Mouse (Mus musculus): ENCODE results near the gene Qrfp. TPM values are rescaled to one million over a fixed set of nuclear protein-coding genes. Genes with fewer than 3 reads are reported as not detected.

Gene Qrfp
- 0.05 and 0.07 TPM in 2 replicates for polyA plus RNA-seq (2015; fragmentation: Nextera tagmentation; extraction: Ambion mirVana)

DNA sequence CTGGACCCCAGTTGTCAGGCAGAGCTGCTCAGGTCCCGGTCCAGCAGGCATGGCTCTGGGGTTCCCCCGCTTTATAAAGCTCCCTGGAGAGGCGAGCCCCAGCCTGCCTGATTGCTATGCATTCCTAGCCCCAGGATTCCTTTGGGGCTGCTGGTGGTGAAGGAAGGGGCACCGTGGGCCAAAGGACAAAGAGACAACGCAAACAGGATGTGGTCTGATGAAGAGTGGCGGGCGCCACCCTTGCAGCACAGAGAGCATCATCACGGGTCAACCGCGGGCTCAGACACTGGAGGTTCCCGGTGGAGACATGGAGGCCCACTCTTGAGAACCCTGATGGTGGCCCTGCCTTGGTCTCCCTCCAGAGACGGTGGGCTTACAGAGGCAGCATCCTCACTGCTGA, at the start of gene Qrfp:
Gene Qrfp (minus strand): TSS at position 137 of the 400 bp plus-strand sequence.
- no peaks in the 10 kb centered on the region for H3K9me3 ChIP-seq (replicated peaks; ENCODE audit: control insufficient read depth, low read length)
- peaks cover 4% of the 10 kb centered on the region; the same call in 1 of the 2 replicates for H3K4me1 ChIP-seq (ENCODE audit: control insufficient read depth, low read depth, low read length)
- H3K36me3 ChIP-seq (ENCODE audit: control insufficient read depth, insufficient read depth): no peaks in the 10 kb centered on the region
- H3K9ac ChIP-seq (ENCODE audit: low read depth, low read length): no peak within 1 kb of the TSS
- whole genome bisulfite sequencing (ENCODE audit: insufficient replicate concordance): 18% methylated on average over 12 of the region's 12 CpGs
- no peak for ATAC-seq (ENCODE audit: low read depth)
- no peak within 1 kb of the TSS for H3K4me2 ChIP-seq (ENCODE audit: low read depth, low read length)
- H3K27me3 ChIP-seq (ENCODE audit: control insufficient read depth, insufficient read depth, low read depth, low read length): peaks cover 8% of the 10 kb centered on the region
- no peak within 1 kb of the TSS for H3K4me3 ChIP-seq (ENCODE audit: low read depth, low read length)
- H3K27ac ChIP-seq (ENCODE audit: low read length): no peak within 1 kb of the TSS

DNA sequence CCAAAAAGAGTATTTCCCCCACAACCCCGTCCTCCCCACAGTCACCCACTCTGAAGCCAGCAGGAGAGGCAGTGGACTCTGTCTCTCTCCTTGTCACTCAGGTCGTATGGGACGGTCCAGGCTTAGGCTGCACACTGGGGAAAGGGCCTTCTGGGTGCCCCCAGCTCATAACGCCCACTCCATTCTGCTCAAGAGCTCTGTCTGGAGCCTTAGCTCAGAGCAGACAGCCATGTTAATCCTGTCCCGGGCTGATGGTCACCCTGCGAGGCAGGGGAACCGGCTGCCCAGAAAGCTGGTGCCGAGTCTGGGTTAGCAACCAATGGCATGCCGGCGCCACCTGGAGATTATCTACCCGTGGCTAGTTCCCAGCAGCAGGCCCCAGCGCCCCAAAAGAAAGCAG, 48.1 kb upstream of the Qrfp start:
- Histone ChIP-seq H3K27ac (ENCODE audit: low read length) (no peak overlapping the region), H3K9ac (ENCODE audit: low read depth, low read length) (no peak overlapping the region), H3K36me3 (ENCODE audit: control insufficient read depth, insufficient read depth) (no peaks in the 10 kb centered on the region), H3K4me2 (ENCODE audit: low read depth, low read length) (no peak overlapping the region), H3K27me3 (ENCODE audit: control insufficient read depth, insufficient read depth, low read depth, low read length) (no peaks in the 10 kb centered on the region), H3K4me3 (ENCODE audit: low read depth, low read length) (no peak overlapping the region), H3K4me1 (ENCODE audit: control insufficient read depth, low read depth, low read length) (peaks cover 7% of the 10 kb centered on the region), H3K9me3 (replicated peaks; ENCODE audit: control insufficient read depth, low read length) (no peaks in the 10 kb centered on the region)
- 38% methylated on average over 12 of the region's 12 CpGs for WGBS (ENCODE audit: insufficient replicate concordance)
- no peak for ATAC-seq (ENCODE audit: low read depth)

DNA sequence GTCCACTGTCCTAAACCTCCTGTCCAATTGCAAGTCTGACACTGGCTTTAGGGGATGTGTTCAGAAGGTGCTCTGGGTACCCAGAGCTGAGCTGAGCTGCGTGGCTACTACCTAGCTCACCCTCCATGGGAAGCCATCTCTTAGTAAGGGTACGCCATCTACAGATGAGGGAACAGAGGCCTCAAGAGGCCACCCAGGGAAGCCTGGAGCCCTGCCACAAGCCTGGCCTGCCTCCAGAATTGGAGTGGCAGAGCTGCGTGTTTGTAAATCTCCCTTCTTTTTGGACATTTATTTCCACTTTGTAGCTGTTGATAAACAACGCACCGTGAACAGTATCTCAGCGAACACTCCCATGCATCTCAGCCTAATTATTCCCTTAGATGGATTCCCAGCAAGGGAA, 46.8 kb upstream of the Qrfp start:
- H3K4me2 ChIP-seq (ENCODE audit: low read depth, low read length): no peak overlapping the region
- H3K9me3 ChIP-seq (replicated peaks; ENCODE audit: control insufficient read depth, low read length): no peaks in the 10 kb centered on the region
- no peak overlapping the region for H3K4me3 ChIP-seq (ENCODE audit: low read depth, low read length)
- H3K27ac ChIP-seq (ENCODE audit: low read length): no peak overlapping the region
- WGBS (ENCODE audit: insufficient replicate concordance): 65% methylated on average over 6 of the region's 6 CpGs
- H3K36me3 ChIP-seq (ENCODE audit: control insufficient read depth, insufficient read depth): no peaks in the 10 kb centered on the region
- peaks cover 7% of the 10 kb centered on the region for H3K4me1 ChIP-seq (ENCODE audit: control insufficient read depth, low read depth, low read length)
- ATAC-seq (ENCODE audit: low read depth): no peak
- no peaks in the 10 kb centered on the region for H3K27me3 ChIP-seq (ENCODE audit: control insufficient read depth, insufficient read depth, low read depth, low read length)
- H3K9ac ChIP-seq (ENCODE audit: low read depth, low read length): no peak overlapping the region

DNA sequence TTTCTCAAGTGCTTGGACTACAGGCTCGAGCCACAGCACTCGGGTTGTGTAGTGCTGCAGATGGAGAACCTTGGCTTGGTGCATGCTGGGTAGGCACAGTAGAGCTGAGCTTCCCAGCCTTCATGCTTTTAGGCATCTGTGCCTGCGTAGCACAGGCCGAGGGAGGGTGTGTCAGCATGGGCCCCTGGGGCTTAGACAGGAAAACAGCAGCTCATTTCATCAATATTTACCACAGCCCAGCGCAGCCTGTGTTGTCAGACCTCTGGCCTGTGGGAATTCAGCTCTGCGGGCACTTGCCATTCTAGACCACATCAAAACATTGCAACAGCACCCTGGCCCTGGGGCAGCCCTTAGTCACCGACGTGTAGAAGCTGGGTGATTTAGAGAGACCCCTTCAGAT, 45.6 kb upstream of the Qrfp start:
- ATAC-seq (ENCODE audit: low read depth): peak; percentile 66
- no peak overlapping the region for H3K4me2 ChIP-seq (ENCODE audit: low read depth, low read length)
- H3K4me1 ChIP-seq (ENCODE audit: control insufficient read depth, low read depth, low read length): peaks cover 14% of the 10 kb centered on the region
- H3K4me3 ChIP-seq (ENCODE audit: low read depth, low read length): no peak overlapping the region
- peak overlapping the region; percentile 33; the same call in 1 of the 2 replicates for H3K27ac ChIP-seq (ENCODE audit: low read length)
- no peaks in the 10 kb centered on the region for H3K36me3 ChIP-seq (ENCODE audit: control insufficient read depth, insufficient read depth)
- no peak overlapping the region for H3K9ac ChIP-seq (ENCODE audit: low read depth, low read length)
- H3K9me3 ChIP-seq (replicated peaks; ENCODE audit: control insufficient read depth, low read length): no peaks in the 10 kb centered on the region
- 42% methylated on average over 8 of the region's 8 CpGs for WGBS (ENCODE audit: insufficient replicate concordance)
- no peaks in the 10 kb centered on the region for H3K27me3 ChIP-seq (ENCODE audit: control insufficient read depth, insufficient read depth, low read depth, low read length)

DNA sequence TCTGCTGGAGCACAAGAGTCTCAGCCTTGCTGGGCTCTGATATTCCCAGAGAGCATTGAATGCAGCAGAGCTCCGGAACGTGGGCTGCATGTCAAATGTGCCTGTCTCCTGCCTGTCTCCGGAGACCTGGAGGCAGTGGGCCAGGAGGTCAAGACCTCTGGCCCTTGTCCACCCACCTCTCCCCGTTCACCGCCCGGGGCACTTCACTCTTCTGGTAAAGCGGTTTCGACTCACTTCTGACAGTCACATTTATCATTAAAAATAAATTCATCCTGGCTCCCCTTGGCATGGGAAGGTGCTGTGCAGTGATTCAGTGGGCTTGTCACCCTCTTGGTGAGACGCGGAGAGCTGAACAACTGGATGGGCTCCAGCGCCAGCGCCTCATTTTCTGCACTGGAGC, 39.8 kb upstream of the Qrfp start:
- Histone ChIP-seq H3K27me3 (ENCODE audit: control insufficient read depth, insufficient read depth, low read depth, low read length) (peaks cover 23% of the 10 kb centered on the region), H3K4me1 (ENCODE audit: control insufficient read depth, low read depth, low read length) (peaks cover 18% of the 10 kb centered on the region), H3K4me2 (ENCODE audit: low read depth, low read length) (no peak overlapping the region), H3K9ac (ENCODE audit: low read depth, low read length) (no peak overlapping the region), H3K27ac (ENCODE audit: low read length) (no peak overlapping the region), H3K9me3 (replicated peaks; ENCODE audit: control insufficient read depth, low read length) (no peaks in the 10 kb centered on the region), H3K4me3 (ENCODE audit: low read depth, low read length) (no peak overlapping the region), H3K36me3 (ENCODE audit: control insufficient read depth, insufficient read depth) (no peaks in the 10 kb centered on the region)
- WGBS (ENCODE audit: insufficient replicate concordance): 65% methylated on average over 12 of the region's 12 CpGs
- peak; percentile 69 for ATAC-seq (ENCODE audit: low read depth)

DNA sequence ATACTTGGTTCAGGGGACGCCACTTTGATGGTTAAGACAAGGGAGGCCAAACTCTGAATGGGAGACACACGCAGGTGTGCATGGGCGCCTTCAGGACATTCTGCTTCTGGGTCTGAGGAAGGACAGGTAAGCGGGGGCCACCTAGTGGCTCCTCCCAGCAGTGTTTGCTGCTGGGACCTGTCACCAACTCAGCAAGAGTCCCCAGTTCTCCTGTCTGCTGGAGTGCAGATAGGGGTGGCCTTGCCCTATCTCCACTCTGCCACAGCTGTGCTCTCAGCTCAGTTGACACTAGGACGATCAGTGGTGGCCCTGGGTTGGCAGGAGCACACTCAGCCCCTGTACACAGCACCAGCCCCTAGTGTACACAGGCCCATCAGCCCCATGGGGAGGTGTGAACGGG, 37.5 kb upstream of the Qrfp start:
- Histone ChIP-seq H3K4me2 (ENCODE audit: low read depth, low read length) (no peak overlapping the region), H3K4me3 (ENCODE audit: low read depth, low read length) (no peak overlapping the region), H3K27ac (ENCODE audit: low read length) (no peak overlapping the region), H3K36me3 (ENCODE audit: control insufficient read depth, insufficient read depth) (no peaks in the 10 kb centered on the region), H3K27me3 (ENCODE audit: control insufficient read depth, insufficient read depth, low read depth, low read length) (peaks cover 44% of the 10 kb centered on the region), H3K4me1 (ENCODE audit: control insufficient read depth, low read depth, low read length) (peaks cover 15% of the 10 kb centered on the region), H3K9ac (ENCODE audit: low read depth, low read length) (no peak overlapping the region), H3K9me3 (replicated peaks; ENCODE audit: control insufficient read depth, low read length) (no peaks in the 10 kb centered on the region)
- peak; percentile 25; the same call in 1 of the 2 replicates for ATAC-seq (ENCODE audit: low read depth)
- WGBS (ENCODE audit: insufficient replicate concordance): 8% methylated on average over 6 of the region's 6 CpGs

DNA sequence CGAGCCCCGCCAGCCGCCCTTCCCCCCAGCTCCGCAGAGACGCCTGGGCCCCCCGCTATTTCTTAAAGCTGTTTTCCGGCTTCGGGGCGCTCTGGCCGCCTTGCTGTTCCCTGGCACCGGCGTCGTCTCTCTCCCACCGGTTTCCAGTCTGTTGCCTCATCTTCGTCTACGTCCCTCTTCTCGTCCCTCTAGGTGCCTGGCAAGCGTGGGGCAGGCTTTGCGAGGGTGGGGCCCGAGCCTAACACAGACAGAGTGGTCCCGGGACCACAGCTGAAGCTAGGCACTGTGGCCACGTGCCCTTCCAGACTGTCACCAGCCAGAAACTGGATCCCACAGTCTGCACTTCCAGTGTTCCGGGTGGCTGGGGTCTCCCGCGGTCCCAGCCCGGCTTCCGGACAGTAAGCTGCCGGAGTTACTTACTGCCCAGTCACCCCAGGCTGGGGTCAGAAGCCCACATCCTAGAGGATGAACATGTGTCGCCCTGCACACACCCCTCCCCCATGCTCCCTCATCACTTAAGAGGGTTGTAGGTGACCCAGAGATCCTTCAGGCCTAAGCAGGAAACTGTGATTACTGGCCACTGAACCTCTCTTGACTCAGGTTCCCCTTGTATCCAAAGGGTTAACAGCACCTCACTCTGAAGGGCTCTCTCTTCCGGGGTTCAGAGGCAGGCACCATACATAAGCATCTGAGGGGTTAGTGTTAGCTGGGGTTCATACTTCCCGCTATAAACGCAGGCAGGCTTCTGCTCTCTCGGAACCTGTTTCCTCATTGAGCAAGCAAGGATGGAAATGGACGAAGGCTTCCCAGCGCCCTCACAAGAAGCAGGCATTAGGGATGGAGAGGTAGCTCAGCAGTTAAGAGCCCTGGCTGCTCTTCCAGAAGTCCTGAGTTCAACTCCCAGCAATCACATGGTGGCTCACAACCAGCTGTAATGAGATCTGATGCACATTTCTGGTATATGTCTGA, 36.6 kb upstream of the Qrfp start:
- H3K9ac ChIP-seq (ENCODE audit: low read depth, low read length): no peak overlapping the region; the same call in 1 of the 2 replicates
- H3K4me2 ChIP-seq (ENCODE audit: low read depth, low read length): peak overlapping the region; percentile 64
- H3K4me3 ChIP-seq (ENCODE audit: low read depth, low read length): peak overlapping the region; percentile 48; the same call in 1 of the 2 replicates
- WGBS (ENCODE audit: insufficient replicate concordance): 5% methylated on average over 35 of the region's 35 CpGs
- no peaks in the 10 kb centered on the region for H3K36me3 ChIP-seq (ENCODE audit: control insufficient read depth, insufficient read depth)
- H3K4me1 ChIP-seq (ENCODE audit: control insufficient read depth, low read depth, low read length): peaks cover 15% of the 10 kb centered on the region
- peaks cover 44% of the 10 kb centered on the region for H3K27me3 ChIP-seq (ENCODE audit: control insufficient read depth, insufficient read depth, low read depth, low read length)
- no peak overlapping the region for H3K27ac ChIP-seq (ENCODE audit: low read length)
- no peaks in the 10 kb centered on the region for H3K9me3 ChIP-seq (replicated peaks; ENCODE audit: control insufficient read depth, low read length)
- no peak for ATAC-seq (ENCODE audit: low read depth)

DNA sequence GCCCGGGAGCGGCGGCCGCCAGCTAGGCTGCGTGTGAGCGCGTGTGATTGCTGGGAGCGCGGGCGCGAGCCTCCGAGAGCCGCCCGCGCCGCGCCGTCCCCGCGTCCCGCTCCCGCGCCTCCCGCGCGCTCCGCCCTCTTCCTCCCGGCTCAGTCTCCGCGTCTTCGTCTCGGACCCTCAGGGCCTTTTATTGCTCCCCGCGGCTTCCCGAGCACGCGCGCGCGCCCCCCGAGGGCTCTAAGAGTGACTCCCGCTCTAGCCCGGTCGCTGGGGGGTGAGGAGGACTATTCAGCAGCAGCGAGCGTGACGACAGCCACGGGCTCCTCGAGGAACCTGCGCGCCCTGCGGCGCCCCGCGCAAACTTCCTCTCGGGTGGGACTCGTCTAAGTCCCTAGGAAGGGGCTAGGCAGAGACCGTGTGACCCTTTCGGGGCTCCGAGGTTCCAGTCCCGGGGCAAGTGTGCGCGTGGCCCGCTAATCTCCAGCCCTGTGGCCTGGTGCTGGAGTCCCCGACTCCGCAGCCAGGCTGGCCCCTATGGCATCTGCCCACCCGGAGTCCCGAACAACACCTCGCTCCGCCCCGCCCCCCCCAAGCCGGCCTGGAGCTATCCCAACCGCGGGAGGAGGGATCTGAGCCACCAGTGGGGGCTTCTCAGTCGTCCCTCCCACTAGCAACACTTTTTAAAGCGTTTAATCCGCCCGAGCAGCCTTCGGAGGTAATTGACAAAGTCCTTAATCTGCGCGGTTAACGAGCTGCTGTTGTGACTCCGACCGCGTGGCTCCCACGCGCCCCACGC, 35.7 kb upstream of the Qrfp start, which contains the start of gene Fibcd1:
Gene Fibcd1 (minus strand): TSS at position 110 of the 796 bp plus-strand sequence.
- H3K27me3 ChIP-seq (ENCODE audit: control insufficient read depth, insufficient read depth, low read depth, low read length): peaks cover 44% of the 10 kb centered on the region
- no peak within 1 kb of the TSS; the same call in 1 of the 2 replicates for H3K9ac ChIP-seq (ENCODE audit: low read depth, low read length)
- no peak for ATAC-seq (ENCODE audit: low read depth)
- peak within 1 kb of the TSS; percentile 48 for H3K4me3 ChIP-seq (ENCODE audit: low read depth, low read length)
- no peaks in the 10 kb centered on the region for H3K9me3 ChIP-seq (replicated peaks; ENCODE audit: control insufficient read depth, low read length)
- no peak within 1 kb of the TSS for H3K27ac ChIP-seq (ENCODE audit: low read length)
- H3K4me1 ChIP-seq (ENCODE audit: control insufficient read depth, low read depth, low read length): peaks cover 9% of the 10 kb centered on the region
- H3K4me2 ChIP-seq (ENCODE audit: low read depth, low read length): peak within 1 kb of the TSS; percentile 64
- under 1% methylated on average over 81 of the region's 88 CpGs for WGBS (ENCODE audit: insufficient replicate concordance)
- H3K36me3 ChIP-seq (ENCODE audit: control insufficient read depth, insufficient read depth): no peaks in the 10 kb centered on the region
